Mouse (Mus musculus) intestine, postnatal 0 days (tissue): ENCODE results near the gene Plac9b. TPM values are rescaled to one million over a fixed set of nuclear protein-coding genes. Genes with fewer than 3 reads are reported as not detected.
"Not testable (repeated sequence)": the region's sequence is repeated elsewhere in the genome, so short reads cannot be mapped to it uniquely, and the experiment has no call there.

Experiments
- ATAC-seq: fragments of 200-750 bp; cut with Nextera tagmentation; 2 replicates; pipeline ENCODE4 v1.8.0; 2017; ENCODE audit warnings: mild to moderate bottlenecking, moderate TSS enrichment, moderate library complexity
- H3K27ac ChIP-seq: fragments of 300-500 bp; sonication (generic); 2 replicates; pipeline ENCODE4 v1.5.1; 2014; ENCODE audit warnings: mild to moderate bottlenecking, low read depth, low read length, moderate library complexity
- H3K27me3 ChIP-seq: fragments of 300-500 bp; sonication (generic); replicated peaks from 2 replicates; pipeline ENCODE4 v1.6.1; 2014; ENCODE audit warnings: low read length, mixed read lengths; ENCODE audit not compliant: control insufficient read depth, insufficient read depth
- H3K36me3 ChIP-seq: fragments of 300-500 bp; sonication (generic); 2 replicates; pipeline ENCODE4 v1.6.1; 2014; ENCODE audit warnings: mild to moderate bottlenecking, moderate library complexity; ENCODE audit not compliant: control insufficient read depth, insufficient read depth
- H3K4me1 ChIP-seq: fragments of 300-500 bp; sonication (generic); replicated peaks from 2 replicates; pipeline ENCODE4 v1.6.1; 2014; ENCODE audit warnings: antibody characterized with exemption, low read length, mixed read lengths; ENCODE audit not compliant: control insufficient read depth, insufficient read depth
- H3K4me2 ChIP-seq: fragments of 300-500 bp; sonication (generic); replicated peaks from 2 replicates; pipeline ENCODE4 v1.6.1; 2014; ENCODE audit warnings: low read depth, mild to moderate bottlenecking, moderate library complexity
- H3K4me3 ChIP-seq: fragments of 300-500 bp; sonication (generic); 2 replicates; pipeline ENCODE4 v1.5.1; 2014; ENCODE audit warnings: low read depth, low read length
- H3K9ac ChIP-seq: fragments of 300-500 bp; sonication (generic); 2 replicates; pipeline ENCODE4 v1.6.1; 2014; ENCODE audit warnings: mild to moderate bottlenecking, low read depth, low read length
- H3K9me3 ChIP-seq: fragments of 300-500 bp; sonication (generic); 2 replicates; pipeline ENCODE4 v1.6.1; 2016; ENCODE audit warnings: mixed run types; ENCODE audit not compliant: control insufficient read depth
- WGBS: fragments of 180-500 bp; shearing (Covaris S2); extraction: QIAGEN DNeasy Blood & Tissue Kit; methylation state at CpG from one replicate; pipeline ENCODE4 v1.1.7; 2014; 5-methylcytosine and 5-hydroxymethylcytosine counted together
- polyA plus RNA-seq: library from polyadenylated mRNA; unstranded; fragments of >200 nt; fragmentation: Nextera tagmentation; extraction: Ambion mirVana; gene quantifications from 2 replicates; pipeline ENCODE4 v1.2.1, GENCODE M21; 2015

The Plac9b gene
- polyA plus RNA-seq, result 27.3 and 35.4 TPM in 2 replicates

GRCm38 (mm10) chr14:26182380-26182779 lies at the start of gene Plac9b:
Plac9b (minus strand) TSS chr14:26182480.
- not testable (repeated sequence) for ATAC-seq, H3K9me3 ChIP-seq, H3K27me3 ChIP-seq, H3K4me2 ChIP-seq, H3K36me3 ChIP-seq, H3K9ac ChIP-seq, H3K4me1 ChIP-seq, H3K27ac ChIP-seq, H3K4me3 ChIP-seq
- WGBS, result no CpG with 5 or more reads among the region's 10 CpGs

DNA sequence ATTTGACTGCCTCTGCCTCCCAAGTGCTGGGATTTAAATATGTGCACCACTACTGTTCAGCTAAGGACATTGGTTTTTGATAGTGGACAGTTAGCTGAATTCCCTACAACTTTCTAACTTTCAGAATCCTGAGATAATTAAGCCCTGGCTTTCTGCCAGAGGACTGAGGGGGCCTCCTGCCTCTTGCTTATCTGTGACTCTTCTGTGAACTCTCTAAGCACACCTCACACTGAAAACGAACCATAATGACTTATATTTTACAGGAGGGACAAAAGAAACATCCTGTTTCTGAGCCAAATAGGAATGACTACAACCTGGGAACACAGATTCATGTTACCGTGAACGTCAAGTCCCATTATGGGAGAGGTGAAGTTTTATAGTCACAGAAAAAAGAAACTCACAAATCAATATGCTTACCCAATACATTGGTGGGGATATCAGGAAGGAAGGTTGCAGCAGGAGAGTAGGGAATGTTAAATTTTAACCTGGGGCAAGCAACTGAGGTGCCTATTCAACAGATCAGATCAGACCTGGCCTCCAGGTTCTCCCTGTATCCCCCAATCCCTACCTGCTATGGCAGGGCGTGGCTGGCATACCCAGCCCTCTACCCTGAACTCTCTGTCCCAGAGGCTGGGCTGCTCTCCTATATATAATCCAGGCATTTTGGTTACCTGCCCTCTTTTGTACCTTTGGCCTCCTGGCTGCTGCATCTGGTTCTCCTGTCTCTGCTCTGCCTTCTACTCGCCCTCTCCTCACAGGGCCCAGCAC lies 34.1 kb upstream of the Plac9b start:
- not testable (repeated sequence) for H3K27ac ChIP-seq, H3K27me3 ChIP-seq, H3K4me2 ChIP-seq, H3K9me3 ChIP-seq, H3K4me1 ChIP-seq, H3K4me3 ChIP-seq, H3K9ac ChIP-seq, H3K36me3 ChIP-seq
- peak; percentile 88 for ATAC-seq
- no CpG with 5 or more reads among the region's 5 CpGs for WGBS

GRCm38 (mm10) chr14:26206926-26207247 lies 24.6 kb upstream of the Plac9b start, which contains the start of gene Tmem254b:
Tmem254b (minus strand) TSS chr14:26207041.
- not testable (repeated sequence) for H3K4me2 ChIP-seq, H3K4me3 ChIP-seq, H3K9me3 ChIP-seq, H3K4me1 ChIP-seq, H3K9ac ChIP-seq, H3K36me3 ChIP-seq, H3K27me3 ChIP-seq, H3K27ac ChIP-seq
- no CpG with 5 or more reads among the region's 10 CpGs for WGBS
- peak; percentile 84 for ATAC-seq

DNA sequence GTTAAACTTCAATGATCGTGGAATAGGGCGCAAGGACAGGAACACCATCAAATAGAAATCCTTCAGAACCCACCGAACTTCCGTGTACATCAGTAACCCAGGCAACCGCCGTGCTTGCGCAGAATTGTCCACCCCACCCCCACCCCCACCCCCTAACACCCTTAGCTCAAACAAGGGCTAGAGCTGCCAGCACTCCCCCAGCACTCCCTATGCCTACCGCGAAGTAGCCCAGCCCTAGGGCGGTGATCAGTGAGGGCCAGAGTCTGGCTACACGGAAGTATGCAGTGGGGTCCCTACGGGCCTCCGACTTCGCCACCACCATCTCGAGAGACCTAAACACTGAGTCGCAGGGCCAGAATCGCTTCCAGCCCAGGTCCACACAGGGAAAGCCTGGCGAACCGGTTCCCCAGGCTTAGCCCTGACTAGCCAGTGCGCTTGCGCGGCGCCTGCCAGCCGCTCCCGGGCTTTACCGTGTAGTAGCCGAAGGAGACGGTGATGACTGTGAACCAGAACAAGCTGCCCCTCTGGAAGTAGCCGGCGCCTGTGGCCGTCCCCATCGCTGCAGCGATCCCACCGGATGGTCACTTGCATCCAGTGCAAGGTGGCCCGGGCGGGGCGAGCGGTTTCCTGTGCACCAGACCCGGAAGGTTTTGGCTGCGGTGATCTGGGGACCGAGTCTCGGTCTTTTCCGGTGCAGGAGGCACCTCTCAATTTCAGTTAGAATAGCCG lies 24.1 kb upstream of the Plac9b start:
- peak; percentile 95 for ATAC-seq
- not testable (repeated sequence) for H3K9me3 ChIP-seq, H3K9ac ChIP-seq, H3K36me3 ChIP-seq, H3K4me2 ChIP-seq, H3K4me1 ChIP-seq, H3K4me3 ChIP-seq, H3K27me3 ChIP-seq, H3K27ac ChIP-seq
- WGBS, result no CpG with 5 or more reads among the region's 44 CpGs

GRCm38 (mm10) chr14:26197851-26198250 lies 15.6 kb upstream of the Plac9b start:
- H3K4me2 ChIP-seq, H3K9ac ChIP-seq, H3K9me3 ChIP-seq, H3K27me3 ChIP-seq, H3K27ac ChIP-seq, H3K36me3 ChIP-seq, ATAC-seq, H3K4me3 ChIP-seq, H3K4me1 ChIP-seq: not testable (repeated sequence)
- no CpG with 5 or more reads among the region's 3 CpGs for WGBS

GRCm38 (mm10) chr14:26188361-26188760 lies 6.1 kb upstream of the Plac9b start:
- not testable (repeated sequence) for H3K36me3 ChIP-seq, ATAC-seq, H3K27ac ChIP-seq, H3K27me3 ChIP-seq, H3K4me2 ChIP-seq, H3K9me3 ChIP-seq, H3K9ac ChIP-seq, H3K4me3 ChIP-seq, H3K4me1 ChIP-seq
- no CpG with 5 or more reads among the region's 8 CpGs for WGBS

DNA sequence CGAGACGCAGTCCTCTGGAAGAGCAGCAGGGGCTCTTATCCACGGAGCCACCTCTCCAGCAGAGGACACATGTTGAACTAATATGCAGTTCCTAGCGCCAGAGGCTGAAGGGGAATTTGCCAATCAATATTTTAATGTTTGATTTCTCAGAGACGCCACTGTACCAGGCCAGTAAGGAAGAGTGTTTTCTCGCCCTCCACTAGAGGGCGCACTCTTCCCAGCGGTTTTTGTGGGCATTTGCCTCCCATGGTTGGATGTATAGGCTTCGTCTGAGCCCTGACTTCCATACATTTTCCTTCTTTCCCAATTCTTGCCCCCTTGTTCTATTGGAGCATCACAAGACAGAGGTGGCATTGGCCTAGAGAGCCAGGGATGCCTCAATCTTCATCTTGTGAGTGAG lies 4.4 kb upstream of the Plac9b start:
- H3K4me1 ChIP-seq, H3K4me2 ChIP-seq, H3K27me3 ChIP-seq, H3K9ac ChIP-seq, H3K36me3 ChIP-seq, H3K9me3 ChIP-seq, H3K27ac ChIP-seq, H3K4me3 ChIP-seq: not testable (repeated sequence)
- WGBS, result no CpG with 5 or more reads among the region's 9 CpGs
- ATAC-seq, result 0 out of 2 replicates have a peak, but pooled peaks have one; percentile 33

GRCm38 (mm10) chr14:26181660-26182059 lies 620 bp downstream of the Plac9b start:
- not testable (repeated sequence) for ATAC-seq, H3K4me2 ChIP-seq, H3K27ac ChIP-seq, H3K4me3 ChIP-seq, H3K4me1 ChIP-seq, H3K36me3 ChIP-seq, H3K9ac ChIP-seq, H3K9me3 ChIP-seq, H3K27me3 ChIP-seq
- no CpG with 5 or more reads among the region's 10 CpGs for WGBS

DNA sequence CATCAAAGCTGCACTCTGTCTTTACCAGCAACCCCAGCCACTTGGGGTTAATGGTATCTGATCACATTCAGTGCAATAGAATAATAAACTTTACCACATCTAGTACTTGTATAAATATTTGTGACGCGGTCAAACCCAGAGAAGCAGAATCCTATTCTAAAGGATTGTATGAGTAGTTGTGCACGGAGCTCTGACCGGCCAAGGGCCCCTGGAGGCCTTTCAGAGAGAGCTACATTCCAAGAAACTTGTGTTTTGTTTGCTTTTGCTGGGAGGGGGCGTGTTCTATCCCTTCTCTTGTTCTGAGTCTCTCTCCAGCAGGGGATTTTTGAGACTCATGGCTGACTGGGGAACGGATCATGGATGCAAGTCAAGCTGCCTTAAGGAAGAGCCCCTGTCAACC lies 7.3 kb downstream of the Plac9b start:
- H3K4me3 ChIP-seq, H3K4me1 ChIP-seq, H3K9ac ChIP-seq, H3K27me3 ChIP-seq, H3K9me3 ChIP-seq, H3K36me3 ChIP-seq, H3K27ac ChIP-seq, H3K4me2 ChIP-seq, ATAC-seq: not testable (repeated sequence)
- no CpG with 5 or more reads among the region's 6 CpGs for WGBS
